Mouse (Mus musculus) hematopoietic multipotent progenitor cell, adult 10-12 weeks (in vitro differentiated cells): ENCODE measurements around the gene Slc5a8. TPM values are rescaled to one million over a fixed set of nuclear protein-coding genes. Genes with fewer than 3 reads are reported as not detected.

ENCODE experiments used
- polyA plus RNA-seq: library from polyadenylated mRNA; stranded (reverse); fragments of >175 nt; gene quantifications from 2 replicates; pipeline ENCODE4 v1.2.3, GENCODE M21; 2012; ENCODE audit warnings: low replicate concordance

Slc5a8 gene
- polyA plus RNA-seq: not detected in 2 replicates

GRCm38 (mm10) chr10:88885632-88886090, at the start of gene Slc5a8:
Gene Slc5a8 (plus strand): TSS chr10:88885992.

Other genes with a start within 250 kb of the Slc5a8 start
- gene Spic, start 201.0 kb upstream of the Slc5a8 start, polyA plus RNA-seq: 3.2 and 7.4 TPM in 2 replicates
- 24.3 and 33.1 TPM in 2 replicates for gene Arl1, start 155.1 kb upstream of the Slc5a8 start, polyA plus RNA-seq
- gene Utp20, start 59.2 kb upstream of the Slc5a8 start, polyA plus RNA-seq: 3.4 and 19.9 TPM in 2 replicates